Mouse (Mus musculus): ENCODE data around the gene Hadha. TPM values are rescaled to one million over a fixed set of nuclear protein-coding genes. Genes with fewer than 3 reads are reported as not detected.

The Hadha gene
- total and polyA plus RNA-seq, 3 experiments: 76.0 to 117 (median 83.0) TPM

- Histone ChIP-seq H3K27me3 (replicated peaks) (peaks cover 4% of the 10 kb centered on the region), H3K4me1 (ENCODE audit: control insufficient read depth in 1 of 2, insufficient read depth in 2 of 2) (peaks cover 2 to 7% of the 10 kb centered on the region in 2 experiments; a peak in 1 of 4 replicates)
- dilution Hi-C loops (cut with MboI; ENCODE audit: extremely low pct_ligation_motif_present, extremely low pct_unique_long_range_greater_than_20kb, low sequenced_read_pairs): no loop called here
Observed at GRCm38 (mm10) chr5:30109899-30110298, 45.1 kb downstream of the Hadha start.

DNA sequence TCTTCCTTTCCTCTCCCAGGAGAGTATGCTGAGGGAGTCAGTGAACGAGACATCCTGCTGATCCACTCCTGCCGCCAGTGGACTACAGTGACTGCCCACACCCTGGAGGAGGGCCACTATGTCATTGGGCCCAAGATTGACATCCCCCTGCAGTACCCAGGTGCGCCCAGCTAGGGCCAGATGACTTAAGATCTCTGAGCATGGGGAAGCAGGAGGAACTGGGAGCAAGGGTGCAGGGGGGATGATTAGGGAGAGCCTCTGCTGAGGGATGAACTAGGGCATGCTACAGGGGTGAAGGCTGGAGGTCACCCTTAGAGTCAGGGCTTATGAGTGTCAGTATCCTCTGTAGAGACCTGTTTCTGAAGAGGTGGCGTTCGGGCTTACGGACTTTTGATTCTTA lies 46.7 kb downstream of the Hadha start:
- in situ Hi-C loops (cut with MboI; ENCODE audit: low pct_ligation_motif_present, low pct_unique_long_range_greater_than_20kb, low sequenced_read_pairs): no loop called here
- no peaks in the 10 kb centered on the region for H3K79me2 ChIP-seq (replicated peaks; ENCODE audit: control insufficient read depth, extremely low read depth, insufficient read depth, poor library complexity, severe bottlenecking)
- no peaks in the 10 kb centered on the region for H3K9me3 ChIP-seq (replicated peaks; ENCODE audit: low read length)
- dilution Hi-C loops (cut with MboI; ENCODE audit: extremely low pct_ligation_motif_present, extremely low pct_unique_long_range_greater_than_20kb, low sequenced_read_pairs): no loop called here
- no peak overlapping the region for H3K27ac ChIP-seq (ENCODE audit: insufficient read depth, low read depth)
- H3K36me3 ChIP-seq (replicated peaks in 1 of 2; ENCODE audit: control insufficient read depth in 1 of 2, insufficient read depth in 1 of 2, low read length in 1 of 2): no peaks in the 10 kb centered on the region
- peaks cover 2 to 7% of the 10 kb centered on the region in 2 experiments; a peak in 1 of 4 replicates for H3K4me1 ChIP-seq (ENCODE audit: control insufficient read depth in 1 of 2, insufficient read depth in 2 of 2)
- no peak for DNase-seq (ENCODE audit: extremely low read depth)
- H3K27me3 ChIP-seq (replicated peaks): peaks cover 4% of the 10 kb centered on the region
- H3K4me2 ChIP-seq (ENCODE audit: insufficient read depth, low read depth, poor library complexity, severe bottlenecking): no peak overlapping the region
- no peak for TF ChIP-seq CHD1 (IDR thresholded peaks at IDR 0.05; ENCODE audit: low read depth, low read length)
- no peak for TF ChIP-seq CTCF (conservative IDR thresholded peaks at IDR 0.05 in 1 of 2, IDR thresholded peaks at IDR 0.05 in 1 of 2; ENCODE audit: low read depth in 2 of 2, low read length in 2 of 2)
- no peak for TF ChIP-seq E2F4 (IDR thresholded peaks at IDR 0.05; ENCODE audit: insufficient replicate concordance, low read depth, low read length)
- no peak for TF ChIP-seq HCFC1 (IDR thresholded peaks at IDR 0.05; ENCODE audit: low read depth, low read length)
- TF ChIP-seq IRF4 (IDR thresholded peaks at IDR 0.05; ENCODE audit: low read depth, low read length): no peak
- TF ChIP-seq MXI1 (IDR thresholded peaks at IDR 0.05; ENCODE audit: low read depth, low read length): no peak
- TF ChIP-seq CHD2 (IDR thresholded peaks at IDR 0.05; ENCODE audit: low read length): no peak
- no peak for TF ChIP-seq RCOR1 (conservative IDR thresholded peaks at IDR 0.05; ENCODE audit: low read depth, low read length)
- no peak for TF ChIP-seq MAX (IDR thresholded peaks at IDR 0.05; ENCODE audit: low read length)
- TF ChIP-seq USF1 (IDR thresholded peaks at IDR 0.05; ENCODE audit: low read depth, low read length): no peak
- TF ChIP-seq KAT2A (IDR thresholded peaks at IDR 0.05; ENCODE audit: insufficient replicate concordance, low read length): no peak
- no peak for TF ChIP-seq MAFK (IDR thresholded peaks at IDR 0.05; ENCODE audit: insufficient replicate concordance, low read length)
- TF ChIP-seq ZC3H11A (IDR thresholded peaks at IDR 0.05; ENCODE audit: low read depth, low read length): no peak
- TF ChIP-seq BHLHE40 (IDR thresholded peaks at IDR 0.05; ENCODE audit: low read depth, low read length): no peak
- no peak for TF ChIP-seq MYC (IDR thresholded peaks at IDR 0.05; ENCODE audit: low read depth, low read length)
- TF ChIP-seq ZNF384 (IDR thresholded peaks at IDR 0.05; ENCODE audit: low read depth, low read length): no peak
- no peak for TF ChIP-seq POLR2AphosphoS2 (IDR thresholded peaks at IDR 0.05; ENCODE audit: low read depth, low read length)
- H3K4me3 ChIP-seq (replicated peaks in 1 of 3; ENCODE audit: low read depth in 2 of 3, low read length in 2 of 3, poor library complexity in 1 of 3): no peak overlapping the region
- H3K9ac ChIP-seq (ENCODE audit: insufficient read depth, low read depth): no peak overlapping the region

More at GRCm38 (mm10) chr5:30109899-30110298, 45.1 kb downstream of the Hadha start:
- in situ Hi-C loops (cut with MboI; ENCODE audit: low pct_ligation_motif_present, low pct_unique_long_range_greater_than_20kb, low sequenced_read_pairs): no loop called here
- Histone ChIP-seq H3K4me2 (ENCODE audit: insufficient read depth, low read depth, poor library complexity, severe bottlenecking) (no peak overlapping the region), H3K36me3 (replicated peaks in 1 of 2; ENCODE audit: control insufficient read depth in 1 of 2, insufficient read depth in 1 of 2, low read length in 1 of 2) (peaks cover 0 to 4% of the 10 kb centered on the region in 2 experiments), H3K27ac (ENCODE audit: insufficient read depth, low read depth) (no peak overlapping the region), H3K4me3 (replicated peaks in 1 of 3; ENCODE audit: low read depth in 2 of 3, low read length in 2 of 3, poor library complexity in 1 of 3) (no peak overlapping the region), H3K9ac (ENCODE audit: insufficient read depth, low read depth) (no peak overlapping the region), H3K79me2 (replicated peaks; ENCODE audit: control insufficient read depth, extremely low read depth, insufficient read depth, poor library complexity, severe bottlenecking) (no peaks in the 10 kb centered on the region), H3K9me3 (replicated peaks; ENCODE audit: low read length) (peaks cover 10% of the 10 kb centered on the region)
- TF ChIP-seq ZMIZ1 (IDR thresholded peaks at IDR 0.05; ENCODE audit: low read depth, low read length): no peak
- no peak for TF ChIP-seq IRF4 (IDR thresholded peaks at IDR 0.05; ENCODE audit: low read depth, low read length)
- no peak for TF ChIP-seq ZKSCAN1 (IDR thresholded peaks at IDR 0.05; ENCODE audit: borderline replicate concordance, low read depth, low read length)
- TF ChIP-seq ZC3H11A (IDR thresholded peaks at IDR 0.05; ENCODE audit: low read depth, low read length): no peak
- TF ChIP-seq USF2 (conservative IDR thresholded peaks at IDR 0.05; ENCODE audit: low read depth, low read length): no peak
- TF ChIP-seq HCFC1 (IDR thresholded peaks at IDR 0.05; ENCODE audit: low read depth, low read length): no peak
- no peak for TF ChIP-seq CHD1 (IDR thresholded peaks at IDR 0.05; ENCODE audit: low read depth, low read length)
- TF ChIP-seq POLR2AphosphoS2 (IDR thresholded peaks at IDR 0.05; ENCODE audit: low read depth, low read length): no peak
- TF ChIP-seq PAX5 (IDR thresholded peaks at IDR 0.05; ENCODE audit: low read length): no peak
- TF ChIP-seq SMC3 (IDR thresholded peaks at IDR 0.05; ENCODE audit: low read depth, low read length): no peak
- TF ChIP-seq MYC (IDR thresholded peaks at IDR 0.05; ENCODE audit: low read depth, low read length): no peak
- no peak for TF ChIP-seq ETS1 (conservative IDR thresholded peaks at IDR 0.05; ENCODE audit: low read depth, low read length)
- TF ChIP-seq TCF12 (IDR thresholded peaks at IDR 0.05; ENCODE audit: low read depth, low read length): no peak
- no peak for TF ChIP-seq ELF1 (IDR thresholded peaks at IDR 0.05; ENCODE audit: low read depth, low read length)
- TF ChIP-seq NRF1 (IDR thresholded peaks at IDR 0.05; ENCODE audit: low read depth, low read length): no peak
- TF ChIP-seq JUN (IDR thresholded peaks at IDR 0.05; ENCODE audit: insufficient read depth, low read depth, low read length): no peak
- TF ChIP-seq MAZ (IDR thresholded peaks at IDR 0.05; ENCODE audit: low read depth, low read length): no peak
- no peak for TF ChIP-seq ZNF384 (IDR thresholded peaks at IDR 0.05; ENCODE audit: low read depth, low read length)
- no peak for TF ChIP-seq E2F4 (IDR thresholded peaks at IDR 0.05; ENCODE audit: insufficient replicate concordance, low read depth, low read length)
- DNase-seq (ENCODE audit: extremely low read depth): no peak

Measured in CH12.LX (cell line).